24 mouse cellular contexts compared by ENCODE assay signal in the genomic region with DNA sequence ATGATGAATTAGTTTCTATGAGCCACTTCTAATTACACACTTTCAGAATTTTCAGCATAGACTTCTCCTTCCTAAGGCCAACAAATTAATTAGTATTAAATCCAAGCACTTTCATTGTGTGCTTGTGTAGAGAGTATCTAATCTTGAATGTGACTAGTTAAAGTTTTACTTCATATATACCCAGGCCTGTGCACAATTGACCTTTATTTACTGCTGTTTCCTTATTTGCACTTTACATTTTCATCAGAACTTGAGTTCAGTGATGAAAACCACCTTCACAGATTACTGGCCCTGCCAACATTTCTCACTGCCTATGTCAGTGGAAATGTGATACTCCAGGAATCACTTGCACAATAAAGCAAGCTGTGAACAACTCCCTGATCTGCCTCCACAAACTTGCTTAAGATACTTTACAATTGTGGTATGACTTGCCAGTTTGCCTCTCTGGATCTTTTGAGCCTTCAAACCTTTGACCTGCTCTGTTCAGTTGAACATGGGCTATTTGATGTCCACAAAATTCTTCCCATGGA.
A peak's percentile ranks its signal among the peaks of the same experiment; 100 is the strongest.
DNase-seq lines count a peak whose midpoint lies in the region; ATAC-seq and TF ChIP-seq lines count a peak whose summit lies in the region.
"Had no signal": no experiment of that assay in that cellular context is flagged by ENCODE, and none has a peak within 500 bp of the region (broad histone marks: within the 10 kb centered on the region; RNA-seq: fewer than 3 reads in every experiment).

No protein-coding gene starts in this region.

- peak; percentile 25 for DNase-seq in kidney, postnatal 0 days (ENCODE audit: low spot score)
- no peak for DNase-seq in kidney, adult 8-10 months
- DNase-seq in fibroblast of lung, adult 2 months (ENCODE audit: low read depth) = peak; percentile 39
- no peak for DNase-seq in layer of hippocampus, adult 2 months (ENCODE audit: low spot score in 2 of 2)
- no peak for DNase-seq in adrenal gland, postnatal 4 days (ENCODE audit: low spot score in 2 of 2)
- DNase-seq: adrenal gland, adult 2 months; cerebellum, adult 11-12 months; cerebellum, postnatal 10 days; kidney, adult 11 months; kidney, postnatal 14 days; layer of hippocampus, postnatal 36 days; liver, embryonic 13.5 days; lung, adult 2 months; thymus, postnatal 14 days had no signal

- no peaks in the 10 kb centered on the region for H3K36me3 ChIP-seq in kidney, postnatal 0 days (ENCODE audit: insufficient read depth, low read length)
- H3K36me3 ChIP-seq in C2C12 (ENCODE audit: control insufficient read depth, insufficient read depth) = no peaks in the 10 kb centered on the region
- H3K36me3 ChIP-seq in hindbrain, embryonic 12.5 days = no peaks in the 10 kb centered on the region
- H3K36me3 ChIP-seq: embryonic facial prominence, embryonic 12.5 days; hindbrain, embryonic 10.5 days; liver, embryonic 13.5 days; midbrain, embryonic 10.5 days had no signal

- no peaks in the 10 kb centered on the region for H3K9me3 ChIP-seq in kidney, postnatal 0 days (replicated peaks; ENCODE audit: low read length)
- no peaks in the 10 kb centered on the region for H3K9me3 ChIP-seq in hindbrain, embryonic 12.5 days (replicated peaks)
- H3K9me3 ChIP-seq: embryonic facial prominence, embryonic 12.5 days; hindbrain, embryonic 10.5 days; liver, embryonic 13.5 days; midbrain, embryonic 10.5 days had no signal

- H3K9ac ChIP-seq in kidney, postnatal 0 days (ENCODE audit: low read depth, low read length) = no peak overlapping the region
- H3K9ac ChIP-seq in hindbrain, embryonic 12.5 days = no peak overlapping the region
- H3K9ac ChIP-seq: embryonic facial prominence, embryonic 12.5 days; liver, embryonic 13.5 days had no signal

- H3ac ChIP-seq in C2C12 (ENCODE audit: control insufficient read depth, insufficient read length, low read depth) = no peak overlapping the region

- H3K4me2 ChIP-seq in kidney, postnatal 0 days (ENCODE audit: low read length) = no peak overlapping the region
- no peak overlapping the region for H3K4me2 ChIP-seq in hindbrain, embryonic 12.5 days (replicated peaks)
- H3K4me2 ChIP-seq: embryonic facial prominence, embryonic 12.5 days; liver, embryonic 13.5 days had no signal

- H3K79me2 ChIP-seq in C2C12 (ENCODE audit: control insufficient read depth, insufficient read depth) = no peaks in the 10 kb centered on the region

- H3K79me3 ChIP-seq in C2C12 (ENCODE audit: low read depth) = no peaks in the 10 kb centered on the region

- H3K27me3 ChIP-seq in kidney, postnatal 0 days (ENCODE audit: insufficient read depth, low read length) = no peaks in the 10 kb centered on the region
- no peaks in the 10 kb centered on the region for H3K27me3 ChIP-seq in C2C12 (ENCODE audit: control insufficient read depth, insufficient read depth, insufficient read length)
- no peaks in the 10 kb centered on the region for H3K27me3 ChIP-seq in hindbrain, embryonic 12.5 days
- H3K27me3 ChIP-seq: embryonic facial prominence, embryonic 12.5 days; liver, embryonic 13.5 days had no signal

- H3K27ac ChIP-seq in kidney, postnatal 0 days = no peak overlapping the region
- H3K27ac ChIP-seq in layer of hippocampus, adult 2 months = no peak overlapping the region
- no peak overlapping the region for H3K27ac ChIP-seq in hindbrain, embryonic 12.5 days
- H3K27ac ChIP-seq: embryonic facial prominence, embryonic 12.5 days; hindbrain, embryonic 10.5 days; hindbrain, postnatal 0 days; liver, embryonic 13.5 days; macrophage; midbrain, embryonic 10.5 days had no signal

- TF ChIP-seq CTCF in kidney, postnatal 0 days (IDR thresholded peaks at IDR 0.05; ENCODE audit: low read depth) = no peak
- no peak for TF ChIP-seq CTCF in C2C12 (IDR thresholded peaks at IDR 0.05; ENCODE audit: control insufficient read depth, insufficient read depth, insufficient read length)
- no peak for TF ChIP-seq CTCF in layer of hippocampus, adult 2 months (conservative IDR thresholded peaks at IDR 0.05)

- H3K4me3 ChIP-seq in kidney, postnatal 0 days (replicated peaks; ENCODE audit: low read depth, low read length) = no peak overlapping the region
- no peak overlapping the region for H3K4me3 ChIP-seq in C2C12 (ENCODE audit: insufficient read depth, poor library complexity, severe bottlenecking)
- no peak overlapping the region for H3K4me3 ChIP-seq in layer of hippocampus, adult 2 months
- H3K4me3 ChIP-seq in hindbrain, embryonic 12.5 days = no peak overlapping the region
- H3K4me3 ChIP-seq: embryonic facial prominence, embryonic 12.5 days; hindbrain, embryonic 10.5 days; liver, embryonic 13.5 days; midbrain, embryonic 10.5 days had no signal

- no peaks in the 10 kb centered on the region for H3K4me1 ChIP-seq in kidney, postnatal 0 days (replicated peaks; ENCODE audit: insufficient read depth, low read length)
- no peaks in the 10 kb centered on the region for H3K4me1 ChIP-seq in hindbrain, embryonic 12.5 days
- H3K4me1 ChIP-seq: embryonic facial prominence, embryonic 12.5 days; hindbrain, embryonic 10.5 days; liver, embryonic 13.5 days; midbrain, embryonic 10.5 days had no signal

- no peak for ATAC-seq in kidney, postnatal 0 days (replicated peaks; ENCODE audit: low FRiP score, low read depth)
- no peak for ATAC-seq in hindbrain, embryonic 12.5 days (ENCODE audit: low FRiP score)
- ATAC-seq: CD4-positive, CD25-positive, alpha-beta regulatory T cell, adult 4 months; forebrain, embryonic 14.5 days; hindbrain, postnatal 0 days; midbrain, embryonic 16.5 days had no signal

TF ChIP-seq in C2C12, 6 proteins besides CTCF, POLR2A, EP300 and RAD21:
- TF ChIP-seq CEBPB (IDR thresholded peaks at IDR 0.05; ENCODE audit: low read depth) (peak; percentile 93), USF1 (IDR thresholded peaks at IDR 0.05; ENCODE audit: low read depth) (no peak)
TF ChIP-seq in C2C12: peak in this region for 1.

Comparison
In these comparisons a context has a peak if more than half of its experiments do, and no peak if none do; other contexts are left out.
1. DNase-seq: peak in kidney, postnatal 0 days (single experiment) and fibroblast of lung, adult 2 months (single experiment); none in kidney, adult 8-10 months (0 of 2), layer of hippocampus, adult 2 months (0 of 2) and adrenal gland, postnatal 4 days (0 of 2).